Comparison of ENCODE assay signal across 15 mouse cellular contexts in genomic region chr4:33285448-33285847, GRCm38 (mm10).
"Had no signal": no experiment of that assay in that cellular context is flagged by ENCODE, and none has a peak within 500 bp of the region (broad histone marks: within the 10 kb centered on the region; RNA-seq: fewer than 3 reads in every experiment).

No protein-coding gene starts in this region.

- H3K4me1 ChIP-seq: limb, embryonic 15.5 days; liver, embryonic 12.5 days; midbrain, embryonic 10.5 days; neural tube, embryonic 15.5 days; stomach, embryonic 15.5 days had no signal

- H3K9ac ChIP-seq: limb, embryonic 15.5 days; liver, embryonic 12.5 days; lung, embryonic 14.5 days; neural tube, embryonic 15.5 days; stomach, embryonic 15.5 days had no signal

- H3K9me3 ChIP-seq: limb, embryonic 15.5 days; liver, embryonic 12.5 days; midbrain, embryonic 10.5 days; neural tube, embryonic 15.5 days; stomach, embryonic 15.5 days had no signal

- H3K36me3 ChIP-seq: limb, embryonic 15.5 days; liver, embryonic 12.5 days; midbrain, embryonic 10.5 days; neural tube, embryonic 15.5 days; stomach, embryonic 15.5 days had no signal

- H3K27me3 ChIP-seq: limb, embryonic 15.5 days; neural tube, embryonic 15.5 days; stomach, embryonic 15.5 days had no signal

- H3K4me3 ChIP-seq: left cerebral cortex, adult 2 months; limb, embryonic 15.5 days; liver, embryonic 12.5 days; midbrain, embryonic 10.5 days; myocyte; neural tube, embryonic 15.5 days; stomach, embryonic 15.5 days had no signal

- H3K4me2 ChIP-seq: limb, embryonic 15.5 days; liver, embryonic 12.5 days; lung, embryonic 14.5 days; neural tube, embryonic 15.5 days; stomach, embryonic 15.5 days had no signal

- DNase-seq: lung, embryonic 14.5 days; lung, postnatal 10 days; midbrain, embryonic 14.5 days; right cerebral cortex, postnatal 4 days; spleen, adult 18-20 months; thymus, adult 2 months; thymus, postnatal 25 days had no signal

- ATAC-seq: intestine, embryonic 16.5 days; liver, embryonic 12.5 days had no signal

- H3K27ac ChIP-seq: left cerebral cortex, adult 2 months; limb, embryonic 15.5 days; liver, embryonic 12.5 days; midbrain, embryonic 10.5 days; neural tube, embryonic 15.5 days; stomach, embryonic 15.5 days had no signal
